16 mouse cellular contexts compared by ENCODE assay signal in the genomic region with DNA sequence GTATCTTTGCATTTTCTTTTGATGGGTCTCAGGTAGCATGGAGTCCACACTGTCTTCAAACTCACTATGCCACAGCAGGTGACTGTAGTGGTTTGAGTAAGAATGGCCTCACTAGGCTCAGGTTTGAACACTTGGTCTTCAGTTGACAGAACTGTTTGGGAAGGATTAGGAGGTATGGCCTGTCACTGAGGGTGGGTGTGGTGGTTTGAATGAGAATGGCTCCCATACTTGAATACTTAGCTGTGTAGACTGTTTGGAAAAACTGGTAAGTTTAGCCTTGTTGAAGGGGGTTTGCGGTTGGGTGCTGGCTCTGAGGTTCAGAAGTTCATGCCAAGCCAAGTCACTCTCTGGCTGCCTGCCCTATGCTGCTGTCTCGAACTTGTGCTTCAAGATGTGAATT.
"Had no signal": no experiment of that assay in that cellular context is flagged by ENCODE, and none has a peak within 500 bp of the region (broad histone marks: within the 10 kb centered on the region; RNA-seq: fewer than 3 reads in every experiment).

No protein-coding gene starts in this region.

- H3K9ac ChIP-seq: liver, embryonic 13.5 days; neural tube, embryonic 12.5 days; neural tube, embryonic 15.5 days had no signal

- H3K4me1 ChIP-seq: neural tube, embryonic 12.5 days; neural tube, embryonic 15.5 days had no signal

- DNase-seq: kidney, adult 11 months; kidney, postnatal 36 days; layer of hippocampus, postnatal 36 days; liver, embryonic 13.5 days; lung, adult 2 months; lung, postnatal 14 days; lung, postnatal 4 days; midbrain, embryonic 14.5 days; retina, postnatal 1 day; right cerebral cortex, postnatal 25 days; thymus, adult 18-20 months; thymus, postnatal 36 days had no signal

- H3K9me3 ChIP-seq: liver, embryonic 13.5 days; neural tube, embryonic 12.5 days; neural tube, embryonic 15.5 days had no signal

- H3K4me2 ChIP-seq: liver, embryonic 13.5 days; neural tube, embryonic 12.5 days; neural tube, embryonic 15.5 days had no signal

- H3K27me3 ChIP-seq: liver, embryonic 13.5 days; neural tube, embryonic 12.5 days; neural tube, embryonic 15.5 days had no signal

- H3K4me3 ChIP-seq: left cerebral cortex, adult 2 months; liver, embryonic 13.5 days; neural tube, embryonic 12.5 days; neural tube, embryonic 15.5 days had no signal

- H3K27ac ChIP-seq: kidney, postnatal 0 days; left cerebral cortex, adult 2 months; liver, embryonic 13.5 days; neural tube, embryonic 12.5 days; neural tube, embryonic 15.5 days had no signal
